Mouse (Mus musculus): Measurements from ENCODE around the gene Cyp2d11.
"Not testable (repeated sequence)": the region's sequence is repeated elsewhere in the genome, so short reads cannot be mapped to it uniquely, and the experiment has no call there.

The Cyp2d11 gene

DNA sequence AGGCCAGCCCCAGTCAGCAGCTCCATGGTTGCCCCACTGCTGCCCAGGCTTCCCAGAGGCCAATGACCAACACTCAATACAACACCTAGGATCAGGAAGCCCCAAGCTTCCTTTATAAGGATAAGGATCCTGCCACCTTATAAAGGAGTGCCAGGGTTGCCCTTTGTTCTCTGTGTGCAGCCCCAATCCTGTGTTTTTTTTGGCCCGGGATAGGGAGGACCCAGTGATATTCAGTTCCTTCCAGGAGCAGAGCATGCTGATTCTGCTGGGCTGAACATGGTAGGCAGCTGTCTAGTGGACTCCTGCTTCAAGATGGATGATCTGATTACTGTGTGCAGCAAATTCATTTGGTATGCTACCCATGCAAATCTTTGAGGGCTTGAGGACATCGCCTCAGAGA is at the start of gene Cyp2d11:
Cyp2d11 (minus strand) TSS at position 101 of the 400 bp plus-strand sequence.
- not testable (repeated sequence) for DNase-seq (ENCODE audit: low read depth, low spot score)

GRCm38 (mm10) chr15:82437975-82438617 is 44.3 kb upstream of the Cyp2d11 start:
- DNase-seq (ENCODE audit: low read depth, low spot score): no peak

GRCm38 (mm10) chr15:82435606-82436005 is 41.8 kb upstream of the Cyp2d11 start:
- no peak for DNase-seq (ENCODE audit: low read depth, low spot score)

DNA sequence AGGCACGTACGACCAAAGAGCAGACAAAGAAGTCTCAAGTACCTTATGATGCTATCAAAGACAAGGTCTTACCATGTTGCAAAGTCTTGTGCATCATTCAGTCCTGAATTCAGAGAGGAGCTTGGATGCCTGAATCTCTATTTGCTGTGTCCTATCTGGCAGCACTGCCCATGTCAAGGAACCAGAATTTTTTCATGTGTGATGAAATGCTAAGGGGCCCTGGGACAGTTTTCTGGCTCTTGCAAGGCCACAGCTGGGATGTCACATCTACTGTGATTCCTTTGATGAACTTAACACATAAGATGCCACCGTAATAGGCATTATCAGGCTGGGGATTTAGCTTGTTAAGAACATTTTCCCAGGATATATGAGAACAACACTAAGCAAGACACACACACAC is 41.2 kb upstream of the Cyp2d11 start:
- DNase-seq (ENCODE audit: low read depth, low spot score): no peak

DNA sequence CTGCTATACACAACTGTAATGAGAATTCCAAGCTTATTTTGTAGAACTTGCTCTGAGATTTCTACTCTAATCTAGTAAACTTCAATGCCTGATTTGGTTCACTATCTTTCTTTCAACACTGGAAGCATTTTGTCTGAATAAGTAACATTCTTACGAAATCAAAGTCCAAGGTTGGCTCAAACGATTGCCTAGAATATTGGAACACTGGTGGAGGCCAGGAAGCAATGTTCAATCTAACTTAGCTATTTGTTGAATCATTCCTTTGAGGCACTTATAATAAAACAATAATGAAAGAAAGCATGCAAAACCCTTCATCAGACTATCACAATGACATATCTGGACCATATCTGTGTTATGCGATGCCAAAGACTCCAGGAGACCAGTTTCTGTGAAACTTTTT is 40.7 kb upstream of the Cyp2d11 start:
- DNase-seq (ENCODE audit: low read depth, low spot score): no peak

DNA sequence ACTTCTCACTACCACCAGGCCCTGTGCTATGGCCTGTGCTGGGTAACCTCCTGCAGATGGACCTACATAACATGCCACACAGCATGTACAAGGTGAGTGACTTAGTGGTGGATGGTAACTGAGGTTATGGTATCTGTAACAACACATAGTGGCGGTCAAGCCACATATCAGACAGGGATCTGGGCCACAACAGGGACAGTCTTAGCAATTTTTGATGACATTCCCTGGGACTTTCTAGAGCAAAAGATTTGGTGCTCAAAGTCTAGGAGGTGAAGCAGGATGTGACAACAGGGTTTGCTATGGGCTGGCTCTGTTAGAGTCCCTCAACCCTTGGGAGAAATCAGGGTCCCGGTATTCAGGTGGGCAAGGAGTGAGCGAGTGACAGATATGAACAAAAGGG is 39.8 kb upstream of the Cyp2d11 start:
- no peak for DNase-seq (ENCODE audit: low read depth, low spot score)

- DNase-seq (ENCODE audit: low read depth, low spot score): no peak
These were observed 39.3 kb upstream of the Cyp2d11 start, which contains the start of gene Cyp2d9 for GRCm38 (mm10) chr15:82433137-82433536. Gene Cyp2d9 (plus strand): TSS chr15:82433437.

DNA sequence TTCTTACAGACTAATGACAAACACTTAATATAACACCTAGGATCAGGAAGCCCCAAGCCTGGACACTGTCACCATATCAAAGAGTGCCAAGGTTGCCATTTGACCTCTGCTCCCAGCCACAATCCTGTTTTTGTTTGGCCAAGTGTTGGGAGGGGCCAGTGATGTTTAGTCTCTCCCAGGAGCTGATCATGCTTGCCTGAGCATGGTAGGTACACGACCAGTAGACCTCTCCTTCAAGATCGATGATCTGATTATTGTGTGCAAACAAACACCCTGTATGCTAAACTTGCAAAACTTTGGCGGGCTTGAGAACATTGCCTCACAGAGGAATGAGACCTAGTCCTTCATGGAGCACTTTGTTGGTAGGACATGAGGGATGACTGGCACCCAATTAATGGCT is 29.6 kb upstream of the Cyp2d11 start:
- no peak for DNase-seq (ENCODE audit: low read depth, low spot score)

- no peak for DNase-seq (ENCODE audit: low read depth, low spot score)
These were observed 29.1 kb upstream of the Cyp2d11 start for GRCm38 (mm10) chr15:82422935-82423334.

GRCm38 (mm10) chr15:82418616-82419015 is 24.8 kb upstream of the Cyp2d11 start:
- no peak for DNase-seq (ENCODE audit: low read depth, low spot score)

GRCm38 (mm10) chr15:82416797-82417789 is 23.3 kb upstream of the Cyp2d11 start:
- peak; percentile 75 for DNase-seq (ENCODE audit: low read depth, low spot score)

- no peak for DNase-seq (ENCODE audit: low read depth, low spot score)
These were observed 13.7 kb upstream of the Cyp2d11 start for GRCm38 (mm10) chr15:82407536-82407935.

- DNase-seq (ENCODE audit: low read depth, low spot score): no peak
These were observed 13.2 kb upstream of the Cyp2d11 start, which contains the start of gene Cyp2d10 for GRCm38 (mm10) chr15:82406981-82407380. Gene Cyp2d10 (minus strand): TSS chr15:82407195.

GRCm38 (mm10) chr15:82404163-82404562 is 10.3 kb upstream of the Cyp2d11 start:
- no peak for DNase-seq (ENCODE audit: low read depth, low spot score)

- no peak for DNase-seq (ENCODE audit: low read depth, low spot score)
These were observed 9.8 kb upstream of the Cyp2d11 start for GRCm38 (mm10) chr15:82403606-82404005.

DNA sequence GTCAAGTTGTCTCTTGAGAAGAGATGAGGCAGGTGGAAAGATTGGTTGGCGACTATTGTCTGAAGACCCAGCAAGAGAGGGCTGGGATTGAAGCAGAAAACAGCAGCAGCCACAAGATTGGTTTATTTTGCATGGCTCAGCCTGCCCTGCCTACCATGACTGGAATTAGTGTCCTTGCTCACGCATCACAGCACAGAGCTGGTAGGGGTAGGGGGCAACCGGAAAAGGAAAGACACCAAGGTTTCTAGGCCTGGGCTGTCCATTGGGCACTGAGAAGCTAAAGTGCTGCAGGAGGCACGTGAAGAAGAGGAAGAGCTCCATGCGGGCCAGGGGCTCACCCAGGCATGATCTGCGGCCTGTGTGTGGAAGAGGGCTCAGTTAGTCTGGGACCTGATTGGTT is 8.9 kb upstream of the Cyp2d11 start:
- DNase-seq (ENCODE audit: low read depth, low spot score): no peak

- no peak for DNase-seq (ENCODE audit: low read depth, low spot score)
These were observed 8.3 kb upstream of the Cyp2d11 start for GRCm38 (mm10) chr15:82402106-82402505.

GRCm38 (mm10) chr15:82401516-82401915 is 7.7 kb upstream of the Cyp2d11 start:
- no peak for DNase-seq (ENCODE audit: low read depth, low spot score)

GRCm38 (mm10) chr15:82395955-82396354 is 2.1 kb upstream of the Cyp2d11 start:
- DNase-seq (ENCODE audit: low read depth, low spot score): not testable (repeated sequence)

GRCm38 (mm10) chr15:82389916-82390315 is 3.9 kb downstream of the Cyp2d11 start:
- DNase-seq (ENCODE audit: low read depth, low spot score): not testable (repeated sequence)

- no peak for DNase-seq (ENCODE audit: low read depth, low spot score)
These were observed 8.1 kb downstream of the Cyp2d11 start for GRCm38 (mm10) chr15:82385729-82386128.

DNA sequence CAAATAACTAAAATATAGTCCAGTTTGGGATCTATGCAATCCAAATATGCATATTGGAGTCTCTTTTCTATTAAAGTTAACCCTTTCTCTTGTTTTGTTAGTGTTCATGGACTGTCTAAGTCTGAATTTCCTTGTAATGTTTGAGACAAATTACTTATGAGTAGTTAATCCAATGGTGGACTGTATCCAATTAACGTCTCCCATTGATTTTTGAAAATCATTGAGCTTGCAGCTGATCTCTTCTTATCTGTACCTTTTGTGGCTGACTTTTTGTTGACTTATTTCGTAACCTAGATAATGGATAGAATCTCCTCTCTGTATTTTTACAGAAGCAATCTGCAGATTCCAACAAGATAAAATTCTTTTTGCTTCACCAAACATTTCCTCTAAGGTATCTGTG is 11.4 kb downstream of the Cyp2d11 start:
- DNase-seq (ENCODE audit: low read depth, low spot score): no peak

DNA sequence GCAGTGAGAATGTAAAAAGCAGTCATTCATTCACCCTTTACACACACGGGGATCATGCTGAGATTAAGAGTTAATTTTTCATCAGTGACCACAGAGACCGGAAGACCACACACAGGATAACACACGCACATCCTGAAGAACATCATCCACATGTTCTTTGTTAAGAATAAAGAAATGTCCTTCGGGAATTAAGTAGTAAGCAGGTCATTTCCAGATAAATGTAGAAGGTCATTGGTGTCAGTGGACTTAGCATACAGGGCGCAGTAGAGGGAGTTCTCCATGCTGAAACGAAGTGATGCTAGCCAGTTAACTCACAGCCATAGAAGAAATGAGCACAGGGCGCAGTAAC is 13.1 kb downstream of the Cyp2d11 start:
- DNase-seq (ENCODE audit: low read depth, low spot score): no peak
